Mouse (Mus musculus) midbrain, embryonic 16.5 days (tissue): ENCODE results near the gene Tsc22d1. TPM values are rescaled to one million over a fixed set of nuclear protein-coding genes. Genes with fewer than 3 reads are reported as not detected.
A peak's percentile ranks its signal among the peaks of the same experiment; 100 is the strongest.

Source experiments
- ATAC-seq: fragments of 200-750 bp; cut with Nextera tagmentation; 2 replicates; pipeline ENCODE4 v1.8.0; 2017; ENCODE audit warnings: moderate TSS enrichment
- H3K27ac ChIP-seq: fragments of 300-500 bp; sonication (generic); 2 replicates; pipeline ENCODE4 v1.5.1; 2014; ENCODE audit warnings: mild to moderate bottlenecking, low read length, mixed read lengths
- H3K27me3 ChIP-seq: fragments of 300-500 bp; sonication (generic); 2 replicates; pipeline ENCODE4 v1.6.1; 2014; ENCODE audit warnings: low read depth, low read length, mixed read lengths; ENCODE audit not compliant: control insufficient read depth, insufficient read depth
- H3K36me3 ChIP-seq: fragments of 300-500 bp; sonication (generic); 2 replicates; pipeline ENCODE4 v1.6.1; 2014; ENCODE audit warnings: mild to moderate bottlenecking, low read length, moderate library complexity, mixed read lengths; ENCODE audit not compliant: control insufficient read depth, insufficient read depth
- H3K4me1 ChIP-seq: fragments of 300-500 bp; sonication (generic); 2 replicates; pipeline ENCODE4 v1.6.1; 2014; ENCODE audit warnings: mild to moderate bottlenecking, low read length, mixed read lengths; ENCODE audit not compliant: control insufficient read depth, insufficient read depth
- H3K4me2 ChIP-seq: fragments of 300-500 bp; sonication (generic); 2 replicates; pipeline ENCODE4 v1.6.1; 2014; ENCODE audit warnings: mild to moderate bottlenecking, low read length, mixed read lengths
- H3K4me3 ChIP-seq: fragments of 300-500 bp; sonication (generic); 2 replicates; pipeline ENCODE4 v1.5.1; 2014; ENCODE audit warnings: low read depth, mild to moderate bottlenecking, low read length, moderate library complexity, mixed read lengths
- H3K9ac ChIP-seq: fragments of 300-500 bp; sonication (generic); 2 replicates; pipeline ENCODE4 v1.6.1; 2014; ENCODE audit warnings: low read depth, low read length, mixed read lengths
- H3K9me3 ChIP-seq: fragments of 300-500 bp; sonication (generic); replicated peaks from 2 replicates; pipeline ENCODE4 v1.6.1; 2014; ENCODE audit warnings: mild to moderate bottlenecking, low read length, mixed read lengths; ENCODE audit not compliant: control insufficient read depth, poor library complexity, severe bottlenecking
- WGBS: fragments of 180-500 bp; shearing (Covaris S2); extraction: QIAGEN DNeasy Blood & Tissue Kit; methylation state at CpG from one replicate; pipeline ENCODE4 v1.1.7; 2014; 5-methylcytosine and 5-hydroxymethylcytosine counted together
- polyA plus RNA-seq: library from polyadenylated mRNA; unstranded; fragments of >200 nt; fragmentation: Nextera tagmentation; extraction: Ambion mirVana; gene quantifications from 2 replicates; pipeline ENCODE4 v1.2.1, GENCODE M21; 2015

Gene Tsc22d1
- polyA plus RNA-seq, 1 experiment from 2014 or later: 762 TPM

DNA sequence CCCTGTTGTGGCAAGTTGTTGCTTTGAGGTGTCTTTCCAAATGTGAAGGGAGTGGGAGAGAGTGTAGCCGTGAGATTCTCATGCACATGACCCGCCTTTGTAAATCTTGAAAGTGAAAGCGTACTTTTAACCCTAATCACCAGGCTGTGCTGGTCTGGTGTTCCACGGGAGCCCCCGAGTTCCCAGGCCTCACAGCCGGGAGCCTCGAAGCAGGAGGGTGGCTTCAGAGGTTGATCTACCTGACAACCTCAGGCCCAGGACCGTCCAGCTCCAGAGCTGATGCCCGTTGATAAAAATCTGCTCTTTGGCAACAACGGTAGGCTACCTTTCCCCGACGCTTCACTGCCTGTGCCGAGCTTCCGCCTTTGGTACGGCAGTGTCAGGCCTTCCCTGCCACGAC, 72.8 kb downstream of the Tsc22d1 start:
- H3K4me1 ChIP-seq: peaks cover 5% of the 10 kb centered on the region; the same call in 1 of the 2 replicates
- H3K27me3 ChIP-seq: no peaks in the 10 kb centered on the region
- no peak overlapping the region for H3K27ac ChIP-seq
- no peak overlapping the region for H3K9ac ChIP-seq
- no peak for ATAC-seq
- no peaks in the 10 kb centered on the region for H3K9me3 ChIP-seq
- no peak overlapping the region for H3K4me2 ChIP-seq
- WGBS: 91% methylated on average over 16 of the region's 16 CpGs
- H3K36me3 ChIP-seq: no peaks in the 10 kb centered on the region
- H3K4me3 ChIP-seq: no peak overlapping the region

DNA sequence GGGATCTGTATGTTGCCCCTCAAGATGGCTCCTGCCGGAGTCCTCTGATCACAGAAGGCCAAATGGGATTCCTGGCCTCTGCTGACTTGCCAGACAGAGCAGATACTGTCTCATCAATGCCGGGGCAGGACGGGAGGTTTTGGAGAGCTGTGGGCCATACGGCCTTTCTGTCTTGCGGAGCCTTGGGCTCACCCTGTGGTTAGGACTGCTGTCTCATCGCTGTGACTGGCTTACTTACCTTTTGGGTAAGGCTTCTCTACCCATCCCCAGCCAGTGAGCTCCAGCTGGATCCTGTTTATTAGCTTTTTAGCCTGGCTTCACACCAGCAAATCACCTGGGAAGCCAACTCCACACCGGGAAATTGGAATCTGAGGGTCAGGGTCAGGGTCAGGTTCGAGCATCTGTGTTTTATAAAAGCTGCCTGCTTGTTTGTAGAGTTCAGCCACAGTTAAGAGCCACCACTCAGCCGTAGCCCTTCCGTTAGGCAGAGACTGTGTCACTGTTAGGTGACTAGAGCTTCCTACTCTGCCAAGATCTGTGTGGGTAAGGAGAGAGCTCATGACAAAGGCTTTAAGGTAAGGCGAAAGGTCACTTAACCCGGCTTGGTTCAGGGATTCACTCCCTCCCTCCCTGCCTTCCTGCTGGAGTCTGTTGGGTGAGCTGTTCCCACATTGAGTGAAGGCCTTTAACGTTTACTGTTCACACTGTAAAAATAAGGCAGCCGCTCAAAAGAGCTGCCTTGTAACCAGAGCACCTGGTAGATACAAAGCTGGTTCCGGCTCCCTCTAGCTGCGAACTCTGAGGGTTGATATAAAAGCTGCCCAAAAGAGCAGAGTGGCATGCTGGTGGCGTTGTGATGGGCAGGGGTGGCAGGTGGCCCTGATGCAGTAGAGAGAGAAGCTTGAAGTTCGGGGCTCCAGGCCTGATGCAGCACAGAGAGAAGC, 73.6 kb downstream of the Tsc22d1 start:
- H3K4me1 ChIP-seq: peaks cover 5% of the 10 kb centered on the region; the same call in 1 of the 2 replicates
- H3K36me3 ChIP-seq: no peaks in the 10 kb centered on the region
- H3K27ac ChIP-seq: no peak overlapping the region; the same call in none of the 2 replicates
- H3K27me3 ChIP-seq: no peaks in the 10 kb centered on the region
- 77% methylated on average over 18 of the region's 18 CpGs for WGBS
- ATAC-seq: peak; percentile 54; the same call in 1 of the 2 replicates
- no peak overlapping the region for H3K4me2 ChIP-seq
- H3K9ac ChIP-seq: no peak overlapping the region
- H3K4me3 ChIP-seq: no peak overlapping the region
- H3K9me3 ChIP-seq: no peaks in the 10 kb centered on the region

- no peaks in the 10 kb centered on the region for H3K36me3 ChIP-seq
- ATAC-seq: peak; percentile 86
- peak overlapping the region; percentile 18 for H3K27ac ChIP-seq
- H3K4me2 ChIP-seq: no peak overlapping the region
- no peaks in the 10 kb centered on the region for H3K9me3 ChIP-seq
- no peak overlapping the region for H3K4me3 ChIP-seq
- no peak overlapping the region for H3K9ac ChIP-seq
- H3K4me1 ChIP-seq: peaks cover 5% of the 10 kb centered on the region; the same call in 1 of the 2 replicates
- no peaks in the 10 kb centered on the region for H3K27me3 ChIP-seq
- 62% methylated on average over 2 of the region's 2 CpGs for WGBS
These were observed 74.4 kb downstream of the Tsc22d1 start for GRCm38 (mm10) chr14:76489128-76489527.

DNA sequence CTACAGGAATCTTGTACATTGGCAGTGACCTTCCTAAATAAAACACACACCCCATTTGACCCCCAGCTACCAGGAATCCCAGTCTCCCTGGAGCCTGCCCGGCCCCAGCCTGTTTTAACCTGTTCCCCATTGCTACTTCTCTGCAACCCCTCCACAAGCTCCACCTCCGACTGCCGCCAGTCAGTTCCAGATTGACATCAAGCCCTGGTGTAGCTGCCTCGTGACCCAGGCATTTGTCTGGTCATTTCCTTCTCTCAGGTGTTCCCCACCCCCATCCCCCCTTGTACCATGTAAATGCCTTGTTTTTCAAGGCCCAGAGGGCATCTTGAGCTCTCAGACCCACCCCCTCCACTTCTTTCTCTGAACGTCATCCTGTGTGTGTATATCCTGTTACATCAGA, 80.3 kb downstream of the Tsc22d1 start:
- 60% methylated on average over 5 of the region's 5 CpGs for WGBS
- Histone ChIP-seq H3K9me3 (no peaks in the 10 kb centered on the region), H3K36me3 (no peaks in the 10 kb centered on the region), H3K4me3 (no peak overlapping the region), H3K4me2 (no peak overlapping the region), H3K4me1 (peaks cover 4% of the 10 kb centered on the region), H3K27ac (no peak overlapping the region), H3K9ac (no peak overlapping the region), H3K27me3 (no peaks in the 10 kb centered on the region)
- ATAC-seq: no peak

GRCm38 (mm10) chr14:76497187-76497586, 82.4 kb downstream of the Tsc22d1 start:
- no peak overlapping the region for H3K4me2 ChIP-seq
- WGBS: 56% methylated on average over 9 of the region's 9 CpGs
- no peaks in the 10 kb centered on the region for H3K27me3 ChIP-seq
- H3K4me3 ChIP-seq: no peak overlapping the region
- H3K9ac ChIP-seq: no peak overlapping the region
- peaks cover 8% of the 10 kb centered on the region for H3K4me1 ChIP-seq
- H3K9me3 ChIP-seq: no peaks in the 10 kb centered on the region
- no peak for ATAC-seq
- H3K36me3 ChIP-seq: no peaks in the 10 kb centered on the region
- H3K27ac ChIP-seq: no peak overlapping the region

- no peaks in the 10 kb centered on the region for H3K27me3 ChIP-seq
- peaks cover 9% of the 10 kb centered on the region for H3K4me1 ChIP-seq
- no peaks in the 10 kb centered on the region for H3K36me3 ChIP-seq
- H3K27ac ChIP-seq: no peak overlapping the region
- no peak overlapping the region for H3K4me2 ChIP-seq
- H3K4me3 ChIP-seq: no peak overlapping the region
- ATAC-seq: no peak
- no peaks in the 10 kb centered on the region for H3K9me3 ChIP-seq
- H3K9ac ChIP-seq: no peak overlapping the region
- WGBS: 55% methylated on average over 7 of the region's 7 CpGs
These were observed 83.4 kb downstream of the Tsc22d1 start for GRCm38 (mm10) chr14:76498210-76498609.

GRCm38 (mm10) chr14:76499492-76499891, 84.7 kb downstream of the Tsc22d1 start:
- no peaks in the 10 kb centered on the region for H3K27me3 ChIP-seq
- H3K4me3 ChIP-seq: no peak overlapping the region
- H3K27ac ChIP-seq: no peak overlapping the region
- H3K36me3 ChIP-seq: no peaks in the 10 kb centered on the region
- H3K9ac ChIP-seq: no peak overlapping the region
- 84% methylated on average over 6 of the region's 6 CpGs for WGBS
- no peak for ATAC-seq
- H3K9me3 ChIP-seq: no peaks in the 10 kb centered on the region
- H3K4me2 ChIP-seq: no peak overlapping the region
- H3K4me1 ChIP-seq: peaks cover 14% of the 10 kb centered on the region

DNA sequence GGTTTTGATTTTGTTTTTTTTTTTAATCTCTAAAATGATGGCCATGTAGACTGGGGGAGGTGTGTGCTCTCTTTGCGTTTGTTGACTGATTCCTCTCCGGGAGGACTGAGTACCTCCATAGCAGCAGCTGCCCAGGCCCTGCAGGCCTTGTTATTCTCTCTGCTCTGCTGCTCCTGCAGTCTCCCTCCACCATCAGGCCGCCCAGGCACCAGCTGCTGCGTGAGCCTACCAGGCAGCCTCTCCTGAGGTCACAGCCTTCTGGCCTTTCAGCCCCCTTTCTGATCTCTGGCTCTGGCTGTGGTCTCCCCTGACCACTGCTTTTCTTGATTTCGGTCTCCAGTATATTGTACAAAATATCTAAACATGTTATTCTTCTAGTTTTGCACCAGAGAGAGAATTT, 85.3 kb downstream of the Tsc22d1 start:
- peaks cover 14% of the 10 kb centered on the region for H3K4me1 ChIP-seq
- no peak overlapping the region for H3K4me3 ChIP-seq
- ATAC-seq: no peak
- H3K4me2 ChIP-seq: no peak overlapping the region
- no peaks in the 10 kb centered on the region for H3K9me3 ChIP-seq
- 20% methylated on average over 5 of the region's 5 CpGs for WGBS
- H3K27me3 ChIP-seq: no peaks in the 10 kb centered on the region
- no peaks in the 10 kb centered on the region for H3K36me3 ChIP-seq
- 0 out of 2 replicates have a peak overlapping the region, but pooled peaks have one; percentile 50 for H3K27ac ChIP-seq
- H3K9ac ChIP-seq: no peak overlapping the region

DNA sequence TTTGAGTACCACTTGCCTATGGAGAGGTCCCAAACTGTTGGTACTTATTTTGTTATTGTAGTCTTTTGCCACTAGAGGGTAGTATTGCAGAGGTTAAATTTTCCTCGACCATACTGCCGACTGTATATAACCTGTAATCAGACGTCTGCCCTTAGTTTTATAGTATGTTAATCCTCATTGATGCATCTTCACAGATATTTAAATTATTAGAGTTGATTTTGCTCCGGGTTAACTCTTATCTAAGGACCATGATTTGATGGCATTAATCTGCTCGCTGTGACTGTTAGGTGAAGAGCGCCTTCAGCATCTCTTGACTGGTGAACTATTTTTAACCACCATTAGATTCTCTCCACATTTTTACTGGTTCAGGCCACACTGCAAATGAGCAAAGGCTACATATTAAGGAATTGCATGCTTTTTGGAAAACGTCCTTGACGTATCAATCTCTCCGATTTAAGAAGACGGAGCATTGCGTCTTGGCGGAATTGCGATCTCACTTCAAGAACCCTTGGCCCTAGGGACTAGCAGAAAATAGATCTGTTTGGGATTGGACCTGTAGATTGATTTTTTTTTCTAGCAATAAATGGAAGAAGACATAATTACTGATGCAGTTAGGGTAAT, 88.6 kb downstream of the Tsc22d1 start:
- H3K9ac ChIP-seq: peak overlapping the region; percentile 92
- peak overlapping the region; percentile 59 for H3K4me3 ChIP-seq
- peaks cover 28% of the 10 kb centered on the region for H3K4me1 ChIP-seq
- ATAC-seq: no peak
- H3K27me3 ChIP-seq: no peaks in the 10 kb centered on the region
- H3K4me2 ChIP-seq: peak overlapping the region; percentile 91
- WGBS: 3% methylated on average over 13 of the region's 13 CpGs
- no peaks in the 10 kb centered on the region for H3K9me3 ChIP-seq
- H3K36me3 ChIP-seq: peaks cover 6% of the 10 kb centered on the region; the same call in 1 of the 2 replicates
- peak overlapping the region; percentile 100 for H3K27ac ChIP-seq
